Mouse (Mus musculus) myocyte (in vitro differentiated cells): ENCODE measurements at regions not wholly inside any gene's neighbourhood (a gene's known extent, or its start where the extent isn't known, plus 50 kb on each side); places are given as distances from the start of the nearest gene placed in this dataset.

Source experiments
- CEBPB ChIP-seq: IDR thresholded peaks from 2 replicates; pipeline ENCODE4 v1.6.1; 2011; ENCODE audit warnings: mild to moderate bottlenecking, moderate library complexity; ENCODE audit not compliant: poor library complexity, insufficient read depth, severe bottlenecking
- MAX ChIP-seq: IDR thresholded peaks from one replicate; pipeline ENCODE4 v1.6.1; 2011; ENCODE audit warnings: low read depth, mild to moderate bottlenecking, control low read depth
- MYOD1 ChIP-seq, 3 experiments: IDR thresholded peaks; one replicate each; pipeline ENCODE4 v1.6.1; 2011; ENCODE audit warnings: control low read depth in 2 of 3, low read depth in 2 of 3, mild to moderate bottlenecking in 2 of 3, moderate library complexity in 1 of 3; ENCODE audit not compliant: insufficient read length in 2 of 3, control insufficient read depth in 1 of 3
- POLR2A ChIP-seq: IDR thresholded peaks from one replicate; pipeline ENCODE4 v1.6.1; 2011; ENCODE audit warnings: low read depth, mild to moderate bottlenecking, control low read depth, moderate library complexity; ENCODE audit not compliant: insufficient read length

DNA sequence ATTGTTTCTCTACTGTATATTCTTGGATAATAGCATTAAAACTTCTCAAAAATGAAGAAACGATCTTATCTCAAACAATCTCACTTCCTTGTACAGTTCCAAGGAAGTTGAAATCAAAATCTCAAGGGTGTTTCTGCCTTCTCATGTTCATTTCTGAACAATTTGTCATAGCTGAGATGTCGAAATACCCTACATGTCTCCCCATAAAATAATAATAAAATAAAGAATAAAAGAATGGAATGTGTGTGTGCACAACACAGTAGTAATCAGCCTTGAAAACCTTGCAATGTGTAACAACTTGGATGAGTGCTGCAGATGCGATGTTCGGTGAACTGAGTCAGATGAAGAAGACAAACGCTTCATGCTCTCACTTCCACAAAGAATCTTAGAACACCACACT lies 71.4 kb upstream of the Cyp1b1 start:
- TF ChIP-seq POLR2A: no peak
- no peak for TF ChIP-seq MYOD1 (IDR thresholded peaks at IDR 0.05; ENCODE audit: control insufficient read depth in 1 of 3, insufficient read length in 2 of 3, low read depth in 2 of 3)
- peak; percentile 55; the same call in 1 of the 2 replicates for TF ChIP-seq CEBPB
- no peak for TF ChIP-seq MAX
